Mouse (Mus musculus): ENCODE measurements around the gene Ino80b. TPM values are rescaled to one million over a fixed set of nuclear protein-coding genes. Genes with fewer than 3 reads are reported as not detected.

Gene Ino80b
- polyA plus RNA-seq, 1 experiment from 2014 or later, result 14.1 TPM

DNA sequence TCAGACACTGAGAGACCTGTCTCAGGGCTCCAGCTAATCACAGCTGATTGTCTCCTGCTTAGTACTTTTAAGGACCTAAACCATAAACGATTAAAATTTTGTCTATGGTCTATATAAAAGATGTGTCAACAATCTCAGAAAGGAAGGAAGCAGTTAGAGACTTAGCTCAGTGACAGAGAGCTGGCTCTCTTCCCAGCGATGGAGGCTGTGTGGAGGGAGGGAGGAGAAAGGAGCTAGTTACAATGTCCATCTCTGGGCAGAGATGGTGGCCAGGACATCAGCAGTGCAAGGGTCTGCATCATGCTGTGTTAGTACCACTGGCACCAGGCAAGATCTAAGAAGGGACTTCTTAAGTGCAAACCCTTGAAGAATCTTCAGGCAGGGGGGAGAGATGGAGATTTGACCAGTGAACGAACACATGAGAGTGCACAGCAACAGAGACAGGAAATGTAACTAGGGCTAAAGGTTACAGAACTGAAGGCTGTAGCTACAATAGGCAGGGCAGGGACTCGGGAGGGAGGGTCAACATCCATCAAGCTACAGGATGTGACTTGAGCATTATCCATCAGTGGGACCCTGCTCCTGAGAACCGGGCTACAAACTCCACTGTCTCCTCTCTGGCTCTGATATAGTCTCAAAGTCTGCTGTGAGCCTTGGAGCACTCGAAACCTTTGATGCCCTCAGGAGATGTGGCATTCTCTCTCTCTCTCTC is 32.7 kb downstream of the Ino80b start:
- ATAC-seq (ENCODE audit: low FRiP score), result no peak
- no peak overlapping the region for H3K9ac ChIP-seq
- no peaks in the 10 kb centered on the region for H3K36me3 ChIP-seq
- peaks cover 4% of the 10 kb centered on the region for H3K4me1 ChIP-seq (replicated peaks)
- no peaks in the 10 kb centered on the region for H3K9me3 ChIP-seq
- no peak overlapping the region for H3K4me2 ChIP-seq
- H3K27me3 ChIP-seq, result peaks cover 69% of the 10 kb centered on the region
- no peak overlapping the region for H3K27ac ChIP-seq
- 43% methylated on average over 6 of the region's 6 CpGs for WGBS
- H3K4me3 ChIP-seq, result no peak overlapping the region

DNA sequence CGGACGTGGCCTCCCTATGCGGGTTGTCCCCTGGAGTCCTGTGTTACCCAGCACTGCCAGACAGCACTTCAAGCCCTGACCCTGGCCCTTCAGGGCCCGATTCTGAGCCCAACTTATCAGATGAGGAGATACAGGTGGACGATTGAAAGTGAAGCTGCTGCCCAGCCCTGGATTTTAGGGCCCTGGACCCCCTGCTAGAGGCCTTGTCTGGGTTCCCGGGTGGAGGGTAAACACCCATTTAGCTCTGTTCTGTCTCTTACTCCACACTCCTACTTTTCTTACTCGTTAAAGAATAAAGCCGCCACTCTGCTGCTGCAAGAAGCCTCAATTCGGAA is 37.3 kb downstream of the Ino80b start:
- no peak overlapping the region for H3K27ac ChIP-seq
- no peaks in the 10 kb centered on the region for H3K36me3 ChIP-seq
- H3K4me1 ChIP-seq (replicated peaks), result peaks cover 14% of the 10 kb centered on the region
- peaks cover 98% of the 10 kb centered on the region for H3K27me3 ChIP-seq
- peak overlapping the region; percentile 35; the same call in 1 of the 2 replicates for H3K4me2 ChIP-seq
- no peaks in the 10 kb centered on the region for H3K9me3 ChIP-seq
- no peak overlapping the region for H3K4me3 ChIP-seq
- 0 out of 2 replicates have a peak overlapping the region, but pooled peaks have one; percentile 55 for H3K9ac ChIP-seq
- no peak for ATAC-seq (ENCODE audit: low FRiP score)
- 4% methylated on average over 9 of the region's 9 CpGs for WGBS

DNA sequence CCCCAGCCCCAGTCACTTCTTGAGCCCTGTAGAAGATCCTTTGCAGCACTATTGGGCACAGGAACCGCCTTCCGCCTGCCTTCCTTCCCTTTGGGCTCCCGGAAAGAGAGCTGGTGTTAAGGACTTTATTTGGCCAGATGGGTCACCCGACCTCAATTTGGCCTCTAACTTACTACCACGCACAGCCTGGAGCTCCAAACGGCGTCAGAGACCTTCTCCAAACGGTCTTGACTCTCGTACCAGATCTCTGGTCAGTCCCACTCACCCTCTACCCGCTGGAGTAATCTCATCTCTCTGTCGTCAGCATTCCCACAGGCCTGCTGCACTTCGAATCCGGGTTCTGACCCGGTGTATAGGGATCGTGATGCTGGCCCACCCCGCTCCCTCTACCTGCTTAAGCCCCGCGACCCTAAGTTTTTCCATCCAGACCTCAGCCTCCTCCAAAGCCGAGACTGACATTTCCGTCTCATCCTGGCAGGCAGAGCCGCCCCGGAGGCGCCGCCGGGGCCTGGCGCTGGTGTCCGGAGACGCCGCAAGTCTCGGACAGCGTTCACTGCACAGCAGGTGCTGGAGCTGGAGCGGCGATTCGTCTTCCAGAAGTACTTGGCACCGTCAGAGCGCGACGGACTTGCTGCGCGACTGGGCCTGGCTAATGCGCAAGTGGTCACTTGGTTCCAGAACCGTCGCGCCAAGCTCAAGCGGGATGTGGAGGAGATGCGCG is 37.9 kb downstream of the Ino80b start:
- peak overlapping the region; percentile 35 for H3K4me2 ChIP-seq
- H3K4me1 ChIP-seq (replicated peaks), result peaks cover 14% of the 10 kb centered on the region
- H3K36me3 ChIP-seq, result peaks cover 3% of the 10 kb centered on the region
- H3K27ac ChIP-seq, result no peak overlapping the region
- peak overlapping the region; percentile 17 for H3K4me3 ChIP-seq
- no peak for ATAC-seq (ENCODE audit: low FRiP score)
- 0 out of 2 replicates have a peak overlapping the region, but pooled peaks have one; percentile 55 for H3K9ac ChIP-seq
- H3K27me3 ChIP-seq, result peaks cover 98% of the 10 kb centered on the region
- 1% methylated on average over 47 of the region's 47 CpGs for WGBS
- no peaks in the 10 kb centered on the region for H3K9me3 ChIP-seq

DNA sequence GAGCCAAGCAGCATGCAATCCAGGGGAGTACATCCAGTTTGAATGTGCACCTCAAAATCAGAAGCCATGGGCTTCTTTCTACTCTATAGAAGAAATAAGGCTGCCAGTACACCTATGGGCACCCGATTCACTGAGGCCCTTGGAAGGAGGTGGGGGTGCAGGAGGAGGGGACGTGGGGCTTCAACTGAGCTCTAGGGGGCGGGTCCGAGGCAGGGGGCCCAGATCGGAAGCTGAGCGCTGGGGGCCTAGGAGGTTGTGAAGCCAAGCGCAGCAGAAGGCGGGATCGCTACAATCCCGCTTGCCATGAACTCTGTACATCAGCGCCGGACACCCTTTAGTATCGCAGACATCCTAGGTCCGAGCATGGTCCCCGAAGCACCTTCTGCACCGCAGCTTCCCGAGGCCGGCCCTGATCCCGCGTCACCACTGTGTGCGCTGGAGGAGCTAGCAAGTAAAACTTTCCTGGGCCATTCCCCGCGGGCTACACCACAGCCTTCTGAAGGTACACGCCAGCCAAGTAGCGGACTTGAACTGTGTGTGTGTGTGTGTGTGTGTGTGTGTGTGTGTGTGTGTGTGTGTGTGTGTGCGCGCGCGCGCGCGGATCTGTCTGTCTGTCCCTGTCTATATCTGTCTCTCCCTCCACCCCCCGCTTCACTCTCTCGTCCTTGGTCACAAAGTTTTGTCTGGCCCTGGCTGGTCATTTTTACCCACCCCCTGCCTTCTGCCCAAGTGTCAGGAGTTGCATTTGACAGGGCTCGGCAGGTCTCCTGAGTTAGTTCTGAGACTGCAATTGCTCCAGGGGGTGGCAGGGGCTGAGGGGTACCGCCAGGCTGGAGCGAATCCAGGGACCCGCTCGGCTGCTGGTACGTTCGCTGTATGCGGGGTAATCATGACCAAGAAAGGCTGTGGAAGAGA is 38.9 kb downstream of the Ino80b start, which contains the start of gene Lbx2:
TSS of gene Lbx2 (plus strand) at position 247 of the 915 bp plus-strand sequence.
- no peak for ATAC-seq (ENCODE audit: low FRiP score)
- peaks cover 97% of the 10 kb centered on the region for H3K27me3 ChIP-seq
- H3K4me1 ChIP-seq (replicated peaks), result peaks cover 14% of the 10 kb centered on the region
- no peak within 1 kb of the TSS; the same call in 1 of the 2 replicates for H3K4me2 ChIP-seq
- no peak within 1 kb of the TSS for H3K9ac ChIP-seq
- H3K9me3 ChIP-seq, result no peaks in the 10 kb centered on the region
- H3K27ac ChIP-seq, result no peak within 1 kb of the TSS
- WGBS, result 4% methylated on average over 35 of the region's 42 CpGs
- H3K4me3 ChIP-seq, result peak within 1 kb of the TSS; percentile 17; the same call in 1 of the 2 replicates
- peaks cover 11% of the 10 kb centered on the region for H3K36me3 ChIP-seq

DNA sequence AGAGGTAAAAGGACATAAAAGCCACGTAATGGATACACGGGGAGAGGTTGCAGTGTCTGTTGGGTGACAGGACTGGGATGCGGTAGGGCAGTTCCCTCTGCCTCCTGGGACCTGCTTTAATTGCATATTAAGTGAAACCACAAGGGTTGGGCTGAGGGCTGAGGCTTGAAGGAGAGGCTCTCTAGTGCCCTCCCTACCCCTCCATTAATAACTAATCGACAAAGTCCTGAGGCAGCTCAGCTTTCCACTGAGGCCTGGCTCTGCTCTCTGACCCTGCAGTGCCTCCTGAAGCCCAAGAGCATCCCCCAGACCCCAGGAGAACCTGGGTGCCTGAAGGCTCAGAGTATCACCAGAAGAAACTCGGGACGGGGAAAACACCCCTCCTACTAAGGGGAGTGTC is 40.8 kb downstream of the Ino80b start:
- H3K4me3 ChIP-seq, result no peak overlapping the region
- no peaks in the 10 kb centered on the region for H3K9me3 ChIP-seq
- WGBS, result 5% methylated on average over 6 of the region's 6 CpGs
- H3K4me2 ChIP-seq, result no peak overlapping the region
- H3K4me1 ChIP-seq (replicated peaks), result peaks cover 23% of the 10 kb centered on the region
- peaks cover 23% of the 10 kb centered on the region for H3K36me3 ChIP-seq
- ATAC-seq (ENCODE audit: low FRiP score), result no peak
- no peak overlapping the region for H3K9ac ChIP-seq
- peaks cover 78% of the 10 kb centered on the region for H3K27me3 ChIP-seq
- H3K27ac ChIP-seq, result no peak overlapping the region

DNA sequence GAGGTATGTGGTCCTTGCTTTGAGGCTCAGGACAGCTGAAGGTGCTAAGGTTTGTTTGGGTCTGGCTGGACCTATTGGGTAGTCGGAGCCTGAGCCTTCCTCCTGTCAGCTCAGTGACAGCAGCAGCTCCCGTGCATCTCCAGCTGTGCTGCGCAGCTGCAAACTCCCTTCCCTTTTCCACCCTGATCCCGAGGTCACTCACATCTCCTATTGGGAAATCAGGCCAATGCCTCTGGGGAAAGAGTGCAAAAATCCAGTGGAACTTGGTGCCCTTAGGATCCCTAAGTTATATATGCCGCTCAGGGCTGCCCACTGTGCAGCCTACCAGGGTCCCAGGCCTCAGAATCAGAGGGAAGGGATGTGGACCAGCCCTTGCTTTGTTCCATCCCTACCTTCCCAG is 41.7 kb downstream of the Ino80b start:
- no peak overlapping the region for H3K4me3 ChIP-seq
- H3K36me3 ChIP-seq, result peaks cover 23% of the 10 kb centered on the region
- peaks cover 31% of the 10 kb centered on the region for H3K4me1 ChIP-seq (replicated peaks)
- no peaks in the 10 kb centered on the region for H3K9me3 ChIP-seq
- ATAC-seq (ENCODE audit: low FRiP score), result no peak
- no peak overlapping the region for H3K27ac ChIP-seq
- WGBS, result 13% methylated on average over 5 of the region's 5 CpGs
- peaks cover 68% of the 10 kb centered on the region for H3K27me3 ChIP-seq
- H3K4me2 ChIP-seq, result no peak overlapping the region
- H3K9ac ChIP-seq, result no peak overlapping the region; the same call in 1 of the 2 replicates

DNA sequence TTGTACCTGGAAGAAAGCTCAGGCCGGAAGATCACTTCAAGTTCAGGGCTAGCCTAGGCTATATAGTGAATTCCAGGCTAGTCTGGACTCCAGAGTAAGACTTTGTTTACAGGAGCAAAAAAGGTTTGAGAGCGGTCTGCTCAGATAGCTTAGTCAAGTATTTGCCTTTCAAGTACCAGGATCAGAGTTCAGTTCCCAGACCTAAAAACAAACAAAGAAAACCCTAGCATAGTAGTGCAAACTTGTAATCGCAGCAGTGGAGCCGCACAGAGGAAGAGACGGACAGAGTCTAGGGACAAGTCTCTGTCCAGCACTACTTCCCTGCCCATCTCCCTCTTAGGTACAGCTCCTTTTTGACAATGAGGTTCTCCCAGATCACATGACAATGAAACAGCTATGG is 45.0 kb downstream of the Ino80b start:
- Histone ChIP-seq H3K4me3 (no peak overlapping the region), H3K36me3 (peaks cover 23% of the 10 kb centered on the region), H3K4me1 (replicated peaks) (peaks cover 25% of the 10 kb centered on the region), H3K4me2 (0 out of 2 replicates have a peak overlapping the region, but pooled peaks have one; percentile 81), H3K9ac (no peak overlapping the region), H3K9me3 (no peaks in the 10 kb centered on the region), H3K27ac (no peak overlapping the region), H3K27me3 (peaks cover 56% of the 10 kb centered on the region)
- no peak for ATAC-seq (ENCODE audit: low FRiP score)
- whole genome bisulfite sequencing, result 93% methylated on average over 5 of the region's 5 CpGs

DNA sequence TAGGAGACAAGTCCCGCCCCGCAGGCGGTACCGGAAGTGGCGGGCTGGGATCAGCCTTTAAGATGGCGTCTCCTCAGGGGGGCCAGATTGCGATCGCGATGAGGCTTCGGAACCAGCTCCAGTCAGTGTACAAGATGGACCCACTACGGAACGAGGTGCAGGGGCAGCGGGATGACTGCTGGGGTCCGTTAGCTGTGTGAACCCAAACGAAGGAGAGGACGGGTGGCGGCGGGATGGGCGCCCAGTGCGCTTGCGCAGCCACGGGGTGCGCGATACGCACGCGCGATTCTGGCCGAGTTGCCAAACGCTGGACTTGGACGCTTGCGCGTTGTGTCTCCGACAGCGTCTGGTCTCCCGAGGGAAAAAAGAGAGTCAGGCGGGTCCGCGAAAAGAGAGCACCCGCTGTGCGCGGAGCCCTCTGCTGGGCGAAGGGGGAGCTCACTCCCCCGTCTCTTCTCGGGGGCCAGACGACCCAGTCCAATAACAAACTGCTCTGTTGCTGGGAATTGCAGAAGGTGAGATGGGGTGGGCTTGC is 46.8 kb downstream of the Ino80b start:
- H3K4me2 ChIP-seq, result peak overlapping the region; percentile 94
- WGBS, result under 1% methylated on average over 46 of the region's 46 CpGs
- ATAC-seq (ENCODE audit: low FRiP score), result peak; percentile 95
- peak overlapping the region; percentile 88 for H3K9ac ChIP-seq
- H3K27me3 ChIP-seq, result peaks cover 56% of the 10 kb centered on the region
- peak overlapping the region; percentile 94 for H3K27ac ChIP-seq
- no peaks in the 10 kb centered on the region for H3K9me3 ChIP-seq
- H3K4me3 ChIP-seq, result peak overlapping the region; percentile 77
- peaks cover 23% of the 10 kb centered on the region for H3K36me3 ChIP-seq
- peaks cover 25% of the 10 kb centered on the region for H3K4me1 ChIP-seq (replicated peaks)

DNA sequence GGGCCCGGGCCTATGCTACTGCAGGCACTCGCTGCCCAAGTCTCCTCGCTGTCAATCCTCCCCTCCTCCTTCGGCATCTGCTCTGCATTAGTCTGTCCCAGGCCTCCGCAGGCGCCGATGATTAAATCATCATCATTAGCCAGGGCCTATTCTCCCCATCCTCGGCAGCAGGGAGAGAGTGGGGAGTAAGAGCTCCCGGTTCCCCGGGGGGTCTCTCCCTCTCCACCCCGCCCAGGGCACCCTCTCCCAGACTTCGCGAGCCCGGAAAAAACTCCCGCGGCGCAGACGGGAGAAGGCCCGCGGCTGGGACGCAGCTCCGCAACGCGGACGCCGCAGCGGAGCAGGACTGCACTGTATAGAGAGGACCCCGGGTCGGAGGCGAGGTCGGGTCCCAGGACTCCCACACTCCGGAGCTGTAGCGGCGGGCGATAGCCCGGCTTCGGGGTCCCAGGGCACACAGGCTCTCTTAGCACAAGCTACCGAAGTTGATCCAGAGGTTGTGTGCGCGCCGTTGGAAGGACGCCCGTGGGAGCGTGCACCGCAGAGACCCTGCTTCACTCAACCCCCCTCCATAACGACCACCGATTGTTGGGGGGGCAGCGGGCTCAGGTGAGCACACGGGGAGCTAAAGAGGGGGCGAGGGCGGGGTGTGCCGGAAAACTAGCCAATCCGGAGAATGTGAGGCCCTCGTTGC is 47.5 kb downstream of the Ino80b start, which contains the start of gene Pcgf1:
TSS of gene Pcgf1 (plus strand) at position 240 of the 694 bp plus-strand sequence.
- Histone ChIP-seq H3K9ac (peak within 1 kb of the TSS; percentile 88), H3K36me3 (peaks cover 23% of the 10 kb centered on the region), H3K4me2 (peak within 1 kb of the TSS; percentile 94), H3K4me3 (peak within 1 kb of the TSS; percentile 77), H3K27me3 (peaks cover 56% of the 10 kb centered on the region), H3K27ac (peak within 1 kb of the TSS; percentile 94), H3K9me3 (no peaks in the 10 kb centered on the region), H3K4me1 (replicated peaks) (peaks cover 25% of the 10 kb centered on the region)
- under 1% methylated on average over 54 of the region's 54 CpGs for WGBS
- peak; percentile 84 for ATAC-seq (ENCODE audit: low FRiP score)

DNA sequence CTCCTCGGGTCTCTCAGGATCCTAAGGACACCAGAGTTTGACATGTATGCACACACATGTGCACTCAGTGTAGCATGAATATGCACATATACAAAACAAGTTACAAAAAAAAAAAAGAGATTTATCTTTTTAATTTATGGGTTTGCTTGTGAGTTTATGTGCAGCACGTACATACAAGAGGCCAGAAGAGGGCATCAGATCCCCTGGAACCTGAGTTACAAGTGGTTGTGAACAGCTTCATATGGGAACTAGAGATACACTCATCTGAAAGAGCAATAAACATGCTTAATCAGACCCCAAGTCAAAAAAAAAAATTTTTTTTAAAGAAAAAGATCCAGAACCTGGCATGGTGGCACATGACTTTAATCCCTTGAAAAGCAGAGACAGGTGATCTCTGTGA is 50.3 kb downstream of the Ino80b start:
- H3K4me3 ChIP-seq, result no peak overlapping the region
- no peaks in the 10 kb centered on the region for H3K36me3 ChIP-seq
- H3K4me1 ChIP-seq (replicated peaks), result peaks cover 33% of the 10 kb centered on the region
- no peak for ATAC-seq (ENCODE audit: low FRiP score)
- no peaks in the 10 kb centered on the region for H3K9me3 ChIP-seq
- no peak overlapping the region for H3K9ac ChIP-seq
- no peak overlapping the region for H3K27ac ChIP-seq
- H3K27me3 ChIP-seq, result peaks cover 72% of the 10 kb centered on the region
- 25% methylated on average over 2 of the region's 2 CpGs for WGBS
- H3K4me2 ChIP-seq, result no peak overlapping the region

Measured in hindbrain, embryonic 13.5 days (tissue).